Mouse (Mus musculus) layer of hippocampus, postnatal 10 days (tissue): Measurements from ENCODE around the gene Ss18l2. TPM values are rescaled to one million over a fixed set of nuclear protein-coding genes. Genes with fewer than 3 reads are reported as not detected.
A peak's percentile ranks its signal among the peaks of the same experiment; 100 is the strongest.

Experiments
- DNase-seq, 2 experiments: peaks; one replicate each; pipeline ENCODE4 v3.0.0; 2021; ENCODE audit warnings: low spot score in 2 of 2
- total RNA-seq, 2 experiments: library from RNA; stranded (reverse); gene quantifications; 2 replicates each; pipeline ENCODE4 v1.2.3; 2021

The Ss18l2 gene
- total RNA-seq, 2 experiments from 2014 or later: 80.7 to 87.9 TPM

DNA sequence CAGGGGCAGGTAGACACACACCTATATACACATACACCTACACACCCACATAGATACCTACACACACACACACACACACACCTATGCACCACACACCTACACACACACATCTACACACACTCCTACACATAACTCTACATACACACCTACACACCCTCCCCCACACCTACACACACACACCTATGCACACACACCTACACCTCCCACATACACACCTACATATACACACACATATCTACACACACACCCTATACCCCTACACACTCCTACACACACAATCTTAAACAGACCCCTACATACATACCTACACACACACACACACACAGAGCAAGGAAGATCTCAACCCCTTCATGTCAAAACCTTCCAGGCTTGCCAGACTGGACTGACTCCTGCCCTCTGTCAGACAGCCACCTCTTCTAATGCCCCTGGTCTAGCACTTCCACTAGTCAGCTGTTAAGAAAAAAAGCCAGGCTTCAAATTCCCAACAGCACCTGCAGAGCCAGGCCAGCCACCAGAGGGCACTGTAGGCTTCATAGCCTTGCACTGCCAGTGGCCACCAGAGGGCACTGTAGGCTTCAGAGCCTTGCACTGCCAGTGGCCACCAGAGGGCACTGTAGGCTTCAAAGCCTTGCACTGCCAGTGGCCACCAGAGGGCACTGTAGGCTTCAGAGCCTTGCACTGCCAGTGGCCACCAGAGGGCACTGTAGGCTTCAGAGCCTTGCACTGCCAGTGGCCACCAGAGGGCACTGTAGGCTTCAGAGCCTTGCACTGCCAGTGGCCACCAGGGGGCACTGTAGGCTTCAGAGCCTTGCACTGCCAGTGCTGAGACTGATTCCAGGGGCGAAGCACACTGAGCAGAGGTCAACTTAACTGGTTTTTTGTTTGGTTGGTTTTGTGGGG, 12.7 kb upstream of the Ss18l2 start:
- peak; percentile 75 to 81 for DNase-seq

DNA sequence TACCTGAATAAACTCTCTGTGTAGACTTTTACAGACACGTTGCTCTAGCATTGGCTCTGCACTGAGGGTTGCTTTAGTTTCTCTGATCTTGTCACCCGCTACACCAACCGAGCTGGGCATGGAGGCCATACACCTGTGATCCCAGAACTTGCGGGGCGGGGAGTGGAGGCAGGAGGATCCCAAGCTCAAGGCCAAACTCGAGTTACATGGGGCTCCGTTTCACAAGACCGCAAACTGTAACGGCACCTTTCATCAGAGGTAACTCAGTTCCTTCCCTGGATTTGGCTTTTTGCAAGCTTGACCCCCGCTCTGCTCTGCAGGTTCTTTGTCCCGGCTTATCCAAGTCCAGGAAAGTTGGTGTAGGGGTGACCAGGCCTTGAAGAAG, 5.9 kb upstream of the Ss18l2 start:
- no peak for DNase-seq

DNA sequence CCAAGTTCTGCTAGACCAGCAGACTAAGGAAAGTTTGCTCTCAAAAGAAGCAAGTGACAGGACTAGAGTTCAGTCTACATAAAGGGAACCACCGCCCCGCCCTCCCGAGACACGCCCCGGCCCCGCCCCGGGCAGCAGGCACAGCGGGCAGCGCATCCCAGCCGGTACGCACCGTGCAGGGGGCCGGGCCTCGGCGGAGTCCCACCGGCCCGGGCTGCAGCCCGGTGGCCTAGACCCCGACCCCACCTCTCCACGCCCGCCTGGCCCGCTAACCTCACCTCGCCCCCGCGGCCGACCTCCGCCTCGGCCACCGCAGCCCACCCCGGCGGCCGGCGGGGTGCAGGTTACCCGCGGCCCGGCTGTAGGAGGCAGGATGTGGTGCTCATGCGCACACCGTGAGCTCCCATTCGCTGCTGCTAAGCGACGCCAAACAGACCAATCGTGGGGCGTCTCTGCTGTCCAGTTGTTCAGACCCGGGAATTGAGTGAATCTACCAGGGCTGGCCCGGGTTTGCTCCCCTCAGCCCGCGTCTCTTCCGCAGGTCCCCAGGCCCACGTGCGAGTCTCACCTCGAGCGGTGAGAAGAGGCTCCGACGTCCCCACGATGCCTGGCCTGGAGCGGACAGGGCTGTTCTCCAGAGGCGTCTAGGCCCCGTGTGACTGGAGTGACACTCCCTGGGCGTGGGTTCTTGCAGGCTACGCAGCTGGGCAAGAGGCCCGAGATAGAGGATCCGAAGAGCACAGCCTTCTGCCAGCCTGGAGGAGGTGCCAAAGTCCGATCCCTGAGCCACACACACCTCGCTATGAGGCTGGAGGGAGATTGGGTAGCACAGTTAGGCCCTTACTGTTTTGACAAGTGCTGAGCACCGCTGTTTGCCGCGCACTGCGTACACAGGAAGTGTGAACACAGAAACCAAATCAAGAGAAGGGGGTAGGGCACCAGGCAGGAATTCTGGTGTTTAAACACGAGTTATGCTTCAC, 5.2 kb upstream of the Ss18l2 start, which contains the start of gene Sec22c:
Gene Sec22c (minus strand): TSS at position 845 of the 980 bp plus-strand sequence.
- peak; percentile 78 to 85 for DNase-seq

DNA sequence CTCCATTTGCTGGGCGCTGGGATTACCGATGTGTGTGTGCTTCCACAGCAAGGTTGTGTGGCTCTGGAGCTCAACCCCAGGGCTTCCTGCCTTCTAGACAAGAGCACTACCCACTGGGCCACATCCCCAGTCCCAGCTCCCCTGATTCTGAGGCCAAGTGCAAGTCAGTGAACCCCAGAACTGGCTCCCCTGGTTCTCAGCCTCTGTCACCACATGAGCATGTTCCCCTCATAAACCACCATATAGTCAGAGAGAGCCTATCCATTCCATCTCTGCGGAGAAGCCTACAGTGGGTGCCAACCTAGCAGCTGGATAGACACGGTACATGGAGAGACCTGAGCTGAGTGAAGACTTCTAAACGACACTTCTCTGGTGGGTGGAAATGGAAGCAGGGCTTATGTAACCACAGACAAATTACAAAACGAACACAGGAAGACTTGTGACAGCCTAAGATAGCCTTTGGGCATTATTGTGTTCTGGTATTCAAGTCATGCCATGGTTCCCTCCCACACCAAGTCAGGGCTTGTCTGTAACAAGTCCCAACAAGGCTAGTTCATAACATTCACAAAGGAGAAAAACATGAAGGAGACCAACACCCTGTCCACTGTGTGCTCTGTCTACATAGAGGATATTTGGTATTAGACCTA, 4.0 kb upstream of the Ss18l2 start:
- no peak for DNase-seq

DNA sequence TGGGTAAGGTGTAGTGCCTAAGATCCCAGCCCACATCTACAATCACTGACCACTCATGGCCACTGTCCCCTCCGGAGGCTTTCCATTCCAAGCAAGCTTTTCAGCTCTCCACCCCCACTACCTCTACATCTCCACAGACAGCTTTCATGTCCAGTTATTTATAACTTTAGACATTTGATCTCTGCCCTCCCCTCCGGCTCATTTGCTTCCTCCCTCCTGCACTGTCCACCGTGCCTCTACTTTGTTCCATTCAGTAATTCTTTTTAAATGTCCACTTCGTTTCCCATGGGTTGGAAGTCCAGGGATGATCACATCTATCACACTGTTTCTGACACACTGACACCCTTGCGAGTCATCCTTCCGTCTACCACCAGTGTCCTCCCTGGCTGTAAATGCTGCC, 2.3 kb upstream of the Ss18l2 start:
- DNase-seq: no peak

DNA sequence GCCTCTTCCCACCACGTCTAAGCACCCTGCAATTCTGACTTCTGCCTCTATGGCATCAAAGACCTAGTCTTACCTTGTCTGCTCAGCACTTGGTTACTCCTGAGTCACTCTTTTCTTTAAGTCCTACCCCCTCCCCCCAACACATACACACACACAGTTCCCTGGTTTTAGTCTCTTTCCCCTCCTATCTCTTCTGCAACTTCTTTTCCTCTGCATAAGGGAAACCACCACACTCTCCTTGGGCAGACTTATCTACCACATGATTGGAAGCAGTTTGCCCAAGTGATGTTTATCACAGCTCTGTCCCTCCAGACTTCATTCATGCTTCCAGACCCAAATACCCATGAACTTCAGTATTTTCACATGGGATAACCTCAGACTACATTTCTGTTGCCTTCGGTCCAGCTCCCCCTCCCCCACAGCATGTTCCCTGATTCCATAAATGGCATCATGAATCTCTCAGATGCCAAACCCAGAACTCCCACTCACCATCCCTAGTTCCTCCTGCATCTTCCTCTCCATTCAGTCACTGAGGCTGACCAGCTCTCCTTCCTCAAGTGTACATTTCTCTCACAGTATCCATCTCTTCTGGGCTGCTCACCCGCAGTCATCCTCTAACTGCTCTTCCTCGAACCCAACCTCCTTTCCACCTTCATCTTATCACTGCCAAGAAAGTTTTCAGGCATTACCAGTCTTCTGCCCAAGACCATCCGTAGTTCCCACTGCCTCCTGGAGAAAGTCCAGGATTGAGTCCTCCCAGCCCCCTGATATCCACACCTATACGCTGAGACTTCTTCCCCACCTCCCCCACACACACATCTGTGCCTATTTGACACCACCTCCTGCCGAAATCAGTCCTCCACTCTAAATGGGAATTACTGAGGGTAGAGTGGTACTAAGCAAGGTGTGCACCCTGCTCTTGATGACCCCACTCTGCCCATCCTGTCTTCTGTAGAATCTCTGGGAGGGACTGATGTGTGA, 1.3 kb upstream of the Ss18l2 start:
- DNase-seq: peak; percentile 4 to 11

DNA sequence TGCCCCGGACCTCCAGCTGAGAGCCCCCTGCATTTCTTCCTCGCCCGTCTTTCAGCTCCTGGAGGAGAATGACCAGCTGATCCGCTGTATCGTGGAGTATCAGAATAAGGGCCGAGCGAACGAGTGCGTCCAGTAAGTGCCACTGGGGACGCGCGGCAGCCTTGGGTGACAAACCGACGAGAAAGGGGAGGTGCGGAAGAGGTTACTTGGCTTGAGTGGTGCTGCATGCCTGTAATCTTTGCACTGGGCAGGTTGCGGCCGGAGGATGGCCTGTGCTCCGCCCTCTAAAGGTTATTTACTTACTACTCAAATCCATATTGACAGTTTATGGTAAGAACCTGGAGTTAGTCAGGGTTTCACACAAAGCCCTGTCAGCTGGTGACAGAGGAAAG, 451 bp downstream of the Ss18l2 start:
- no peak for DNase-seq

DNA sequence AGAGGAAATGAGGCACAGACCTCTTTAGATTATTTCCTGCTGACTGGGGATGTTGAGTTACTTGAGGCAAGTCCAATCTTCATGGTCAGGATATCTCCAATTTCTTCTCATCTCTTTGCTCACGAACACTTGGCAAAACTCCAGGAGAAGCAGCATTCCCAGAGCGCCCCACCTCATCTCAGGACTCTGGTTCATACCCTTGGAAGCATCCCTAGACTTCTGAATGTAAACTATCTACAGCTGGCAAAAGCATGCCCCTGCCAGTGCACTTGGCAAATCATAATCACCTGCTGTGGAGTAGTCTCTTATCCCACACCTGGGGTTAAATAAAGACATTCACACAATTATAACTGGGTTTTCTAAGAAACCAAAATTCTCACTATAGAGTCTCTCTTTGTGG, 6.9 kb downstream of the Ss18l2 start:
- peak in 1 of 2 experiments; percentile 8 for DNase-seq

DNA sequence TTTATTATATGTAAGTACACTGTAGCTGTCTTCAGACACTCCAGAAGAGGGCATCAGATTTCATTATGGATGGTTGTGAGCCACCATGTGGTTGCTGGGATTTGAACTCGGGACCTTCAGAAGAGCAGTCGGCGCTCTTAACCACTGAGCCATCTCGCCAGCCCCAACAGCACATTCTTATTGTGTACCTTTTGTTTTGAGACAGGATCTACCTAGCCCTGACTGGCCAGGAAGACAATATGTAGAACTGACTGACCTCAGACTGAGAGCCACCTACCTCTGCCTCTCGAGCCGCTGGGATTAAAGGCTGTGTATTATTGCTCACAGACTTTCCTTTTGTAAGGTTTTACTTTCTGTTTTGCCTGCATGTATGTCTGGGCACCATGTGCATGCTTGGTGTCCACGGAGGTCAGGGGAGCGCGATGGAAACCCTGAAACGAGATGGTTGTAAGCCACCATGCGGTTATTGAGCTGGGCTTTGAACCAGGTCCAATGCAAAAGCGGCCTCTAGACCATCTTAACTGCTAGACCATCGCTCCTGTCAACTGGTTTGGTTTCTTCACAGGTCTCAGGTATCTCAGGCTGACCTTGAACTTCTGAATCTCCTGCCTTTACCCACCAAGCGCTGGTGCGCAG, 8.1 kb downstream of the Ss18l2 start:
- DNase-seq: peak in 1 of 2 experiments; percentile 21

DNA sequence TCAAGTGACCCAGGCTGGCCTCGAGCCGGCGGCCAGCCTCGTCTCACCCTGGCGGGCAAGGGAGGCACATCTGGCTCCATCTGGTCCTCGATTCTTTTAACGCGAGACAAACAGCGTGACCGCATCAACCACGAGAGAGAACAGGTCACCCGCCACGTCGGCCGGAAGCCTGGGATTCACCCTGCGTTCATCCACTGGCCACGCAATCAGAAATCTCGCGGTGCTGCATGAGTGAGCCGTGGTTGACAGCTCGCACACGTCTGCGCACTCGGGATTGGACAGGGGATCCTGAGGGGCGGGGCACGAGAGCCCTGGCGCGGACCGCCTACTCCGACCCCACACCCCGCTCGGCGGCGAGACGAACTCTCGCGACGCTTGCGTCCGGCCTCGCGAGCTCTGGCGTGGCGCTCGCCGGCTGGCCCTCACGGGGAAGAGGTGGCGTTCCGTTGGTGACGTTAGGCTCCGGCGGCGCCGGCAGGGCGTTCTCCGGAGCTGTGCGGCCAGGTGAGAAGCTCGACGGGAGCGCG, 8.7 kb downstream of the Ss18l2 start, which contains the start of gene Nktr:
Gene Nktr (plus strand): TSS at position 378 of the 527 bp plus-strand sequence.
- DNase-seq: peak; percentile 95 to 98

DNA sequence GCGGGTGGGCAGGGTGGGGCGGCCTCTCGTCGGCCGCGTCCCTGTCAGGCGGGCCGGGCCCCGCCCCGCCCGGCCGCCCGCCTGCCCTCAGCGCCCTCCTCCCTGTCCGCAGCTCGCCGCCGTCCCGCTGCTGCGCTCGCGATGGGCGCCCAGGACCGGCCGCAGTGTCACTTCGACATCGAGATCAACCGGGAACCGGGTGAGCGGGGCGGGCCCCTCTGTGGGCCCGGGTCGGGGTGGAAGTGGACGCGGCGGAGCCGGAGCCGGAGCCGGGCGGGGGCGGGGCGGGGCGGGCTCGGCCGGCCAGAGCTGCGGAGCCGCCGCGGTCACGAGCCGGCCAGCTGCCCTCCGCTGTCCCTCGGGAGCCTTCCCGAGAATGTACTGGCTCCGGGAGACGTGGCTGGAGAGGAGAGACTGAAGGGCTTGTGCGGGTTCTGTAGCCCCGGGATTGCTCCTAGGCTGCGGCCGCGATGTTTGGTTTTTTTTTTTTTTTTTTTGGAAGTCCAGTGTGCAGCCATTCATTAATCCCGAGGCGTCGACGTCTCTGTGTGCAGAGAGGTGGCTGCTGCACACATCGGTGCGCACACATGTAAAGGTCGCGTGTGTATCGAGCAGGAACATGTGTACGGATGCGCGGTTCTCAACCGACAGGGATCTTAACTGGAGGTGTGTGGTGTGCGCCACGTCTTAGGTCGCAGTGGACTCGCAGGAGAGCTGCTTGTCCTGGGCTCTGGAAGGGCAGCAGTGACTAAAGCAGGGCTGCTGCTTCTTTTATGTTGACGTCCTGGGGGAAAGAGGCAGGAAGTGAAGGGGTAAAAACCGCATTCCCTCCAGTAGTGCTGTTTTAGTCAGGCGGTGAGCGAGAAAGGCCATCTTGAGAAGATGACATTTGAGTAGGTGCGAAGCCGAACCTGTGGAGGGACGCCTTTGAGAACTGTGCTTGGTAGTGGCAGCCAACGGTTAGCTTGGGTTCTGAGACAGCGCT, 9.5 kb downstream of the Ss18l2 start:
- peak; percentile 21 to 28 for DNase-seq

DNA sequence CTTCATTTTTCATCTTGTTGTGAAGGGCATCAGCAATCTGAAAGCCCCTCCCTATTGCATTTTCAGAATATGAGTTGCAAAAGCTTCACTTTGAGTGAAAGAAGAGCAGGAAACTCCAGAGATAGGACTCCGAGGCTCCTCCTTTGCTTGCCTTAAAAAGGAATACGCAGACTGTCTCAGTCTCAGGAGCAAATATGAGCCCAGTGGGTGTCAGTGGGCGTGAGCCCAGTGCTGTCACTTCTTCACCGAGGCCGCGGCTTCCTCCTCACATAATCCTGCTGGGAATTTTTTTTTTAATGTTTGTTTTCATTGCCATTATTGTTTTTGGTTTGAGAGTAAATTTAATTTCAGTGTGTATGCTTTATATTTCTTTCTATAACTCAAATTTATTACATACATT, 30.4 kb downstream of the Ss18l2 start:
- no peak for DNase-seq

DNA sequence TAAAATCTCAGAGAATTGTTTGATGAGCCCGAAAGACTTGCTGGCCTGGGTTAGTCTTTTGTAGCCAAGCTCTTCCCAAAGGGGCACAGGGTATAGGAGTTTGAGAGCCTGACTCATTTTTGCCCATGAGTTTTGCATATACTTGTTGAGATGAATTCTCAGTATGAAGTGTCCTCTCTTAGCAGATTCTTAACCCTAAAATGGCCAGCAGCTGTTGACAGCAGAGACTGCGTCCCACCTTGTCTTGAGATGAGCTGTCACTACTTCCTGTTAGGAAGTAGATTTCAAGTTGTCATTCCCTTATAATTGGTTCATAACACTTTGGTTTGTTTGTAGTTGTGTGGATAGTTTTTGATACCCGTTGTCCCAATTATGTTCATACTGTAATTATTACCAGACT, 31.0 kb downstream of the Ss18l2 start:
- DNase-seq: no peak

DNA sequence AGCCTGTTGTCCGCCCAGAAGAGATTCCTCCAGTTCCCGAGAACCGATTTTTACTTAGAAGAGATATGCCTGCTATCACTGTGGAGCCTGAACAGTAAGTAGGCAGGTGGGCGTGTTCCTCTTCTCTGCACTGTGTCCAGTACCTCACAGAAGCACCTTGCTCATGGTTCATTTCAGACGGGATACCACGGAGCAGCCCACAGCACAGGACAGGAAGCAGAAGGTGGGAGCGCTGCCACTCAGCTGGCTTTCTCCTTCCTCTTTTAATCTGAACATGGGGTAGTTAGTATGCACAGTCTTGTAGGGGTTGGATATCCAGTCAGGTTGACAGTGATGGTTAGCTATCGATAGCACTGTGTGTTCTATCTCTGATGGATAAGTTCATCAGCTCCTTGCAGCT, 33.9 kb downstream of the Ss18l2 start:
- no peak for DNase-seq

DNA sequence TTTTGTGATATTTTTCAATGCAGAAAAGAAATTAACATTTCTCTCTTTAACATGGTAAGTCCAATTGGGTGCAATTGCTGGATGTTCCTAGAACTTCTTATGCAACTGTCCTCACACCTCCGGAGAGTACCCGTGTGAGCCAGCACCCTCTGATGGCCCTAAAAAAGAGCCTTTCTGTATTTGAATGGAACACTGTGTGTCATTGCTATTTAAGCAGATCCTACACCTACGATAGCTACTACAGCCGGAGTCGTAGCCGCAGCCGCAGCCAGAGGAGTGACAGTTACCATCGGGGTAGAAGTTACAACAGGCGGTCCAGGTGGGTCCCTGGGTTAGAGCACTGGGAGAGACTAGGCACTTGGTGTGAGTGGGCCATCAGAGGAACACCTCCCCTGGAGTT, 42.6 kb downstream of the Ss18l2 start:
- no peak for DNase-seq

DNA sequence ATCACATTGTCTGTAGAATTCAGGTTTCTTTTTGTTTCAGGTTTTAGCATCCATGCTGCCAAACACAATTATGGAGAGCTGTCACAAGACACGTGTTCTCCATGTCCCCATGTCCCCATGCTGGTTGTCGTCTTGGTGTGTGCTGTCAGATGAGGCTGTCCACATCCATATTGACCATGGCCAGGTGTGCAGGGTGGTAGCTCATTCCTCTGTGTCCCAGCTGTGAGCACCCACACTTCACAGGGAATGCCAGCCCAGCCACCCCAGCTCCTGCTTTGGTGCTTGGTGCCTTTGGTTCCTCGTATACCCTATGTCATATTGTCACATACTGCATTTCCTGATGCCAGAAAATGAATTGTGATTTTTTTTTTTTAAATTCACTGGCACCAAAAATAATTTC, 44.5 kb downstream of the Ss18l2 start:
- DNase-seq: no peak

DNA sequence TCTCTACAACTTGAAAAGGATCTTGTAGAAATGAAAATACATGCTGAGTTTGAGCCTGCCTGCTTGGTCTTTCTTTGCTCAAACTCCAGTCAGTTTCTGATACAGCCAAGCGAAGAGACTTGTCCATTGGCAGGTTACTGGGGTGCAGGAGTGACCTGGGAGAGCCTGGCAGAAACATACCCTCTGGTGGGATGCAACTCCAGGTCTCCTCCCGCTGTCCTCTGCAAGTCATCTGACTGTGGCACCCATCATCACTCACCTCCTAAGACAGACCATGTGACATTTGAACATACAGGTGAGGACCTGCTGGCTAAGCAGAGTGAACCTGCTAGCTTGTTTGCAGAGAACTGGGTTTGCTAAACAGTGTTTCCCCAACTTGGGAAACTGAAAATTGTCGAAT, 46.7 kb downstream of the Ss18l2 start:
- no peak for DNase-seq

DNA sequence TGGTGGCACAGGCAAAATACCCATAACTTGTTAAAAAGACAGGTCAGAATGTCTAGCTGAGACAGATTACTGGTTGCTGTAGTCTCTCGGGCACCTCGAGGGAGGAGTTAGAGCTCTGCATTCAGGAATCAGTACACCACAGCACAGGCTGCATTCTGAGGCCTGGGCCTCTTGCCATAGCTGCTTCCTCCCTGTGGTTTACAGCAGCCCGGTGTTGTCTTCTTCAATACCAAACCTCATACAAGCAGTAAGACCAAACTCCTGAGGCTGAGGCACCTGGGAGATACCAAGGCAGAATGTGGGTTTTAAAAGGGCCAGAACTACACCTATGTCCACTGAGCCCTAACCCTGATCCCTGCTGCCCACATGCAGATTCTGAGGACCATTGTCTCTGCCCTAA, 47.3 kb downstream of the Ss18l2 start:
- DNase-seq: peak; percentile 29 to 34
